Mouse (Mus musculus) C2C12 (cell line): ENCODE measurements at regions not wholly inside any gene's neighbourhood (a gene's known extent, or its start where the extent isn't known, plus 50 kb on each side); places are given as distances from the start of the nearest gene placed in this dataset.
"Not testable (repeated sequence)": the region's sequence is repeated elsewhere in the genome, so short reads cannot be mapped to it uniquely, and the experiment has no call there.

Source experiments
- CEBPB ChIP-seq: IDR thresholded peaks from one replicate; pipeline ENCODE4 v1.6.1; 2011; ENCODE audit warnings: low read depth, mild to moderate bottlenecking, control low read depth, moderate library complexity
- CTCF ChIP-seq: IDR thresholded peaks from one replicate; pipeline ENCODE4 v1.5.1; 2011; ENCODE audit not compliant: control insufficient read depth, insufficient read depth, insufficient read length
- MAX ChIP-seq: IDR thresholded peaks from one replicate; pipeline ENCODE4 v1.6.1; 2011; ENCODE audit warnings: mild to moderate bottlenecking, control low read depth
- MYOD1 ChIP-seq: IDR thresholded peaks from one replicate; pipeline ENCODE4 v1.6.1; 2011; ENCODE audit warnings: low read depth; ENCODE audit not compliant: control insufficient read depth, insufficient read length
- MYOG ChIP-seq: IDR thresholded peaks from one replicate; pipeline ENCODE4 v1.6.1; 2011; ENCODE audit not compliant: control insufficient read depth, insufficient read length; ENCODE audit errors: extremely low read depth
- USF1 ChIP-seq: IDR thresholded peaks from one replicate; pipeline ENCODE4 v1.6.1; 2011; ENCODE audit warnings: low read depth, mild to moderate bottlenecking, control low read depth, moderate library complexity

- not testable (repeated sequence) for TF ChIP-seq CTCF, MYOD1, CEBPB, MAX, USF1, MYOG
Observed at GRCm38 (mm10) chr14:104064199-104064598, 220.0 kb upstream of the Ednrb start.
